Mouse (Mus musculus) stomach, embryonic 14.5 days (tissue): ENCODE measurements around the gene Trim7. TPM values are rescaled to one million over a fixed set of nuclear protein-coding genes. Genes with fewer than 3 reads are reported as not detected.

Experiments
- ATAC-seq: fragments of 200-750 bp; cut with Nextera tagmentation; 2 replicates; pipeline ENCODE4 v1.8.0; 2017; ENCODE audit warnings: low read depth, moderate TSS enrichment; ENCODE audit not compliant: insufficient number of reproducible peaks, insufficient read depth, low FRiP score
- H3K27ac ChIP-seq: fragments of 300-500 bp; sonication (generic); 2 replicates; pipeline ENCODE4 v1.5.1; 2014; ENCODE audit warnings: mild to moderate bottlenecking, low read length, moderate library complexity, mixed read lengths
- H3K27me3 ChIP-seq: fragments of 300-500 bp; sonication (generic); 2 replicates; pipeline ENCODE4 v1.6.1; 2014; ENCODE audit warnings: low read length, control low read depth, mixed read lengths; ENCODE audit not compliant: control insufficient read depth, insufficient read depth
- H3K36me3 ChIP-seq: fragments of 300-500 bp; sonication (generic); 2 replicates; pipeline ENCODE4 v1.6.1; 2014; ENCODE audit warnings: mild to moderate bottlenecking, control low read depth, low read length, moderate library complexity, mixed read lengths; ENCODE audit not compliant: control insufficient read depth, insufficient read depth
- H3K4me1 ChIP-seq: fragments of 300-500 bp; sonication (generic); 2 replicates; pipeline ENCODE4 v1.6.1; 2014; ENCODE audit warnings: low read length, control low read depth, mixed read lengths; ENCODE audit not compliant: control insufficient read depth, insufficient read depth
- H3K4me2 ChIP-seq: fragments of 300-500 bp; sonication (generic); replicated peaks from 2 replicates; pipeline ENCODE4 v1.6.1; 2014; ENCODE audit warnings: low read depth, low read length, control low read depth
- H3K4me3 ChIP-seq: fragments of 300-500 bp; sonication (generic); 2 replicates; pipeline ENCODE4 v1.5.1; 2014; ENCODE audit warnings: low read depth, low read length, control low read depth
- H3K9ac ChIP-seq: fragments of 300-500 bp; sonication (generic); replicated peaks from 2 replicates; pipeline ENCODE4 v1.6.1; 2014; ENCODE audit warnings: low read depth, mild to moderate bottlenecking, control low read depth, low read length, moderate library complexity, mixed read lengths
- H3K9me3 ChIP-seq: fragments of 300-500 bp; sonication (generic); 2 replicates; pipeline ENCODE4 v1.6.1; 2016; ENCODE audit warnings: low read depth, low read length, control low read depth; ENCODE audit not compliant: control insufficient read depth
- WGBS: fragments of 180-500 bp; shearing (Covaris S2); extraction: QIAGEN DNeasy Blood & Tissue Kit; methylation state at CpG from one replicate; pipeline ENCODE4 v1.1.7; 2014; 5-methylcytosine and 5-hydroxymethylcytosine counted together
- polyA plus RNA-seq: library from polyadenylated mRNA; unstranded; fragments of >200 nt; fragmentation: Nextera tagmentation; extraction: Ambion mirVana; gene quantifications from 2 replicates; pipeline ENCODE4 v1.2.1, GENCODE M21; 2014

Trim7 gene
- polyA plus RNA-seq, 1 experiment from 2014 or later = 2.1 TPM

GRCm38 (mm10) chr11:48837310-48838180, 11.6 kb downstream of the Trim7 start:
- H3K9ac ChIP-seq = peak overlapping the region; percentile 49
- peak; percentile 16; the same call in 1 of the 2 replicates for ATAC-seq
- H3K27ac ChIP-seq = peak overlapping the region; percentile 28; the same call in 1 of the 2 replicates
- H3K4me3 ChIP-seq = peak overlapping the region; percentile 68
- peak overlapping the region; percentile 52 for H3K4me2 ChIP-seq
- WGBS = under 1% methylated on average over 69 of the region's 77 CpGs
- peaks cover 6% of the 10 kb centered on the region; the same call in 1 of the 2 replicates for H3K4me1 ChIP-seq
- no peaks in the 10 kb centered on the region for H3K9me3 ChIP-seq
- no peaks in the 10 kb centered on the region for H3K27me3 ChIP-seq
- no peaks in the 10 kb centered on the region for H3K36me3 ChIP-seq

- ATAC-seq = no peak
- 2% methylated on average over 16 of the region's 16 CpGs for WGBS
- peaks cover 6% of the 10 kb centered on the region; the same call in 1 of the 2 replicates for H3K4me1 ChIP-seq
These were observed 12.3 kb downstream of the Trim7 start for GRCm38 (mm10) chr11:48838181-48838797.

GRCm38 (mm10) chr11:48838879-48839680, 13.1 kb downstream of the Trim7 start:
- Histone ChIP-seq H3K27ac (no peak overlapping the region), H3K27me3 (no peaks in the 10 kb centered on the region), H3K4me1 (peaks cover 6% of the 10 kb centered on the region; the same call in 1 of the 2 replicates), H3K36me3 (no peaks in the 10 kb centered on the region), H3K4me2 (peak overlapping the region; percentile 52), H3K9me3 (no peaks in the 10 kb centered on the region), H3K9ac (no peak overlapping the region), H3K4me3 (no peak overlapping the region)
- WGBS = 79% methylated on average over 10 of the region's 10 CpGs
- no peak for ATAC-seq

More at GRCm38 (mm10) chr11:48838181-48838797, 12.3 kb downstream of the Trim7 start:
- H3K27me3 ChIP-seq = no peaks in the 10 kb centered on the region
- peak overlapping the region; percentile 68 for H3K4me3 ChIP-seq
- H3K4me2 ChIP-seq = peak overlapping the region; percentile 52
- no peaks in the 10 kb centered on the region for H3K36me3 ChIP-seq
- H3K9me3 ChIP-seq = no peaks in the 10 kb centered on the region
- 0 out of 2 replicates have a peak overlapping the region, but pooled peaks have one; percentile 49 for H3K9ac ChIP-seq
- H3K27ac ChIP-seq = no peak overlapping the region

- Histone ChIP-seq H3K9ac (no peak overlapping the region), H3K27me3 (no peaks in the 10 kb centered on the region)
These were observed 14.9 kb downstream of the Trim7 start for GRCm38 (mm10) chr11:48840805-48841204.

GRCm38 (mm10) chr11:48841213-48841612, 15.3 kb downstream of the Trim7 start:
- Histone ChIP-seq H3K4me2 (no peak overlapping the region), H3K27me3 (no peaks in the 10 kb centered on the region), H3K36me3 (no peaks in the 10 kb centered on the region), H3K9me3 (no peaks in the 10 kb centered on the region), H3K27ac (no peak overlapping the region), H3K4me3 (no peak overlapping the region), H3K9ac (no peak overlapping the region), H3K4me1 (peaks cover 6% of the 10 kb centered on the region; the same call in 1 of the 2 replicates)
- 82% methylated on average over 5 of the region's 5 CpGs for WGBS
- ATAC-seq = no peak

More at GRCm38 (mm10) chr11:48840805-48841204, 14.9 kb downstream of the Trim7 start:
- H3K36me3 ChIP-seq = no peaks in the 10 kb centered on the region
- no peak for ATAC-seq
- H3K4me3 ChIP-seq = no peak overlapping the region
- peaks cover 6% of the 10 kb centered on the region; the same call in 1 of the 2 replicates for H3K4me1 ChIP-seq
- H3K27ac ChIP-seq = no peak overlapping the region
- H3K4me2 ChIP-seq = no peak overlapping the region
- H3K9me3 ChIP-seq = no peaks in the 10 kb centered on the region

GRCm38 (mm10) chr11:48842378-48842792, 16.4 kb downstream of the Trim7 start:
- Histone ChIP-seq H3K27ac (no peak overlapping the region), H3K4me1 (0 out of 2 replicates have a peak, but pooled peaks cover 3% of the 10 kb centered on the region), H3K4me2 (no peak overlapping the region), H3K4me3 (no peak overlapping the region), H3K9me3 (no peaks in the 10 kb centered on the region), H3K36me3 (no peaks in the 10 kb centered on the region), H3K9ac (no peak overlapping the region), H3K27me3 (no peaks in the 10 kb centered on the region)
- 79% methylated on average over 4 of the region's 4 CpGs for WGBS
- no peak for ATAC-seq

- Histone ChIP-seq H3K9me3 (no peaks in the 10 kb centered on the region), H3K4me3 (no peak overlapping the region), H3K27me3 (no peaks in the 10 kb centered on the region), H3K9ac (no peak overlapping the region), H3K36me3 (no peaks in the 10 kb centered on the region), H3K4me2 (no peak overlapping the region), H3K27ac (no peak overlapping the region), H3K4me1 (0 out of 2 replicates have a peak, but pooled peaks cover 3% of the 10 kb centered on the region)
- 61% methylated on average over 11 of the region's 11 CpGs for WGBS
- no peak for ATAC-seq
These were observed 17.3 kb downstream of the Trim7 start for GRCm38 (mm10) chr11:48843202-48843601.

GRCm38 (mm10) chr11:48844309-48844708, 18.4 kb downstream of the Trim7 start:
- Histone ChIP-seq H3K36me3 (no peaks in the 10 kb centered on the region), H3K27me3 (no peaks in the 10 kb centered on the region), H3K4me2 (no peak overlapping the region), H3K27ac (no peak overlapping the region), H3K9ac (no peak overlapping the region), H3K4me1 (no peaks in the 10 kb centered on the region), H3K4me3 (no peak overlapping the region), H3K9me3 (no peaks in the 10 kb centered on the region)
- ATAC-seq = no peak
- 59% methylated on average over 6 of the region's 6 CpGs for WGBS
